Mouse (Mus musculus) myocyte (in vitro differentiated cells): ENCODE measurements at regions not wholly inside any gene's neighbourhood (a gene's known extent, or its start where the extent isn't known, plus 50 kb on each side); places are given as distances from the start of the nearest gene placed in this dataset.

ENCODE experiments used
- H3K27me3 ChIP-seq: one replicate; pipeline ENCODE4 v1.6.1; 2011; ENCODE audit not compliant: control insufficient read depth, insufficient read depth, insufficient read length
- H3K36me3 ChIP-seq: one replicate; pipeline ENCODE4 v1.6.1; 2011; ENCODE audit not compliant: control insufficient read depth, insufficient read depth
- H3K4me2 ChIP-seq: one replicate; pipeline ENCODE4 v1.6.1; 2011; ENCODE audit warnings: low read depth, control low read depth
- H3K4me3 ChIP-seq: one replicate; pipeline ENCODE4 v1.5.1; 2011; ENCODE audit warnings: mild to moderate bottlenecking, control low read depth, moderate library complexity
- H3K79me2 ChIP-seq: one replicate; pipeline ENCODE4 v1.6.1; 2011; ENCODE audit not compliant: control insufficient read depth, insufficient read depth
- H3ac ChIP-seq: one replicate; pipeline ENCODE4 v1.6.1; 2011; ENCODE audit not compliant: control insufficient read depth, insufficient read length
- CEBPB ChIP-seq: IDR thresholded peaks from 2 replicates; pipeline ENCODE4 v1.6.1; 2011; ENCODE audit warnings: mild to moderate bottlenecking, moderate library complexity; ENCODE audit not compliant: poor library complexity, insufficient read depth, severe bottlenecking
- E2F4 ChIP-seq: IDR thresholded peaks from one replicate; pipeline ENCODE4 v1.6.1; 2011; ENCODE audit warnings: mild to moderate bottlenecking, control low read depth, moderate library complexity; ENCODE audit not compliant: insufficient read depth
- MAX ChIP-seq: IDR thresholded peaks from one replicate; pipeline ENCODE4 v1.6.1; 2011; ENCODE audit warnings: low read depth, mild to moderate bottlenecking, control low read depth
- MYOD1 ChIP-seq, 3 experiments: IDR thresholded peaks; one replicate each; pipeline ENCODE4 v1.6.1; 2011; ENCODE audit warnings: control low read depth in 2 of 3, low read depth in 2 of 3, mild to moderate bottlenecking in 2 of 3, moderate library complexity in 1 of 3; ENCODE audit not compliant: insufficient read length in 2 of 3, control insufficient read depth in 1 of 3
- MYOG ChIP-seq, 3 experiments: IDR thresholded peaks; one replicate each; pipeline ENCODE4 v1.6.1; 2011; ENCODE audit warnings: control low read depth in 2 of 3, low read depth in 2 of 3, mild to moderate bottlenecking in 2 of 3; ENCODE audit not compliant: insufficient read length in 2 of 3, control insufficient read depth in 1 of 3, insufficient read depth in 1 of 3
- POLR2A ChIP-seq: IDR thresholded peaks from one replicate; pipeline ENCODE4 v1.6.1; 2011; ENCODE audit warnings: low read depth, mild to moderate bottlenecking, control low read depth, moderate library complexity; ENCODE audit not compliant: insufficient read length
- POLR2AphosphoS2 ChIP-seq: IDR thresholded peaks from one replicate; pipeline ENCODE4 v1.6.1; 2011; ENCODE audit warnings: low read depth, control low read depth; ENCODE audit not compliant: insufficient read length
- REST ChIP-seq: IDR thresholded peaks from one replicate; pipeline ENCODE4 v1.6.1; 2011; ENCODE audit warnings: mild to moderate bottlenecking, control low read depth, moderate library complexity; ENCODE audit not compliant: insufficient read depth, insufficient read length
- SRF ChIP-seq: IDR thresholded peaks from one replicate; pipeline ENCODE4 v1.6.1; 2011; ENCODE audit warnings: low read depth; ENCODE audit not compliant: control insufficient read depth, insufficient read length
- TCF12 ChIP-seq: IDR thresholded peaks from one replicate; pipeline ENCODE4 v1.6.1; 2011; ENCODE audit warnings: mild to moderate bottlenecking, control low read depth; ENCODE audit not compliant: poor library complexity, insufficient read depth, severe bottlenecking
- TCF3 ChIP-seq: IDR thresholded peaks from one replicate; pipeline ENCODE4 v1.6.1; 2011; ENCODE audit warnings: low read depth, control low read depth; ENCODE audit not compliant: insufficient read length
- USF1 ChIP-seq: IDR thresholded peaks from one replicate; pipeline ENCODE4 v1.6.1; 2011; ENCODE audit warnings: low read depth, mild to moderate bottlenecking, control low read depth, moderate library complexity

DNA sequence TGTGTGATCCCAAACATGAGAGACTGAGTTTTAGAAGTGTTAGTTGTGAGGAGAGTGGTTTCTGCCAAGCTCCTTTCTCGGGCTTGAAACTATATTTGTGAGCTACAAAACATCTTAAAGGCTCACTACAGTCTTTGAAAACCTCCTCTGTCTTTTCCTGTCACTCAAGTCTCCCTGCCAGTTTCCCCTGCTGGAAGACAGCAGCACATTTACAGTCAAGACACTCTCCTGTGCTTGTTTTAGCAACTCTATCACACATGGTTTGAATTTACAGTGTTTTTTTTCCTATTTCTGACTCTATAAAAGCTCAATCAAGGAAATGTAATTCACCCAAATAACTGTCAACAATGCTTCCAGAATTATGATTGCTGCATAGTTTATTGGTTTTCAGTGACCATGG, 286.1 kb upstream of the Sptlc3 start:
- Histone ChIP-seq H3K79me2 (no peaks in the 10 kb centered on the region), H3K27me3 (no peaks in the 10 kb centered on the region), H3K4me3 (no peak overlapping the region), H3K36me3 (no peaks in the 10 kb centered on the region), H3ac (no peak overlapping the region), H3K4me2 (no peak overlapping the region)
- TF ChIP-seq POLR2AphosphoS2 (no peak), POLR2A (no peak), MYOD1 (IDR thresholded peaks at IDR 0.05; ENCODE audit: control insufficient read depth in 1 of 3, insufficient read length in 2 of 3, low read depth in 2 of 3) (no peak), REST (no peak), MAX (no peak), E2F4 (no peak), TCF3 (no peak)

DNA sequence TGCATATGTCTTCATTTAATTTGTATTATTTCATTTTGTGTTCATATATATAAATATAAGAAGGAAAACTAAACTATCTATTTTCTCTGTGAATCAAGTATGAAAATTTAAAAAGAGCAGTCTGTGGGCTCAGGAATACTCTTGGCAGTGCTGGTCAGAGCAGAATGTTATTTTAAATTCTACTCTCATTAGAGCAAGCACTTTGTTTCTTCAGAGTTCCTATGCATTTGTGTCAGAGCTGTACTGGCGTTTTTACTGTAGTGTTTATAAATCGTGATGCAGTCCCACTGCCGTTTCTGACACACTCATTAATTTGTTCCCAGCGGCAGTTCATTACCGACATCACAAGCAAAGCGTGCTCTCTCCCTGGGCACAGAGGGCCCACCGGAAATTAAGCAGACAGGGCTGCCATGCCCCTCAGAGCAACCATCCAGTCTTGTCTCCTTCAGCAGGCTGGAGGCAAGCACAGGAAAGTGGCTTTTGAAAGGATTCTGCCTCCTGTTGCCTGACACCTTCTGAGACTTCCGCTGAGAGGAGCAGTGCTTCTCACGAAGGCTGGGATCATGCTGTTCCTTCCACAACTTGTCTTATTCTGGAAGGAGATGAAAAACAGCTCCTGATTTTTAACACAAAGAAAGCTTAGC, 272.8 kb upstream of the Sptlc3 start:
- no peak overlapping the region for H3K4me2 ChIP-seq
- no peak for TF ChIP-seq TCF12
- TF ChIP-seq MYOG (IDR thresholded peaks at IDR 0.05; ENCODE audit: control insufficient read depth in 1 of 3, insufficient read depth in 1 of 3, insufficient read length in 2 of 3, low read depth in 2 of 3) = no peak
- no peak for TF ChIP-seq E2F4
- no peak for TF ChIP-seq USF1
- TF ChIP-seq POLR2A = no peak
- no peak for TF ChIP-seq MYOD1 (IDR thresholded peaks at IDR 0.05; ENCODE audit: control insufficient read depth in 1 of 3, insufficient read length in 2 of 3, low read depth in 2 of 3)
- TF ChIP-seq CEBPB = no peak
- no peak for TF ChIP-seq MAX
- no peak for TF ChIP-seq REST
- no peak for TF ChIP-seq POLR2AphosphoS2
- TF ChIP-seq TCF3 = no peak
- no peak for TF ChIP-seq SRF
- H3K27me3 ChIP-seq = no peaks in the 10 kb centered on the region

DNA sequence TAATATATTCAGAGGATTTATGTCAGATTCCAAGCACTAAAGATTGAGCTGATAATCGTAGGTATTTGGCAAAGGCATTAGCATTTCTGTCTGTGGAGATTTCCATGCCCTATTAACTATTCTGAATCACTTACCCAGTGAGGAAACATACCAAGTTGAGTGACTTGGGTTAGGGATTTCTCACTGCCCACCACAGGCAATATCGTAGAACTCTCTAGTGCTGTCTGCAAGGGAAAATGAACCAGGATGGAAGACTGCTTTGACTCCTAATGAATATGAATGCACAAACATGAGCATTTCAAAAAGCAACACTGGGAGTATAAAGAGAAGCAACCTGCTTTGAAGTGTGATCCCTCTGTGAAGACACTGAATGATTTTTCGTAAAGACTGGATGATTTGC, 263.3 kb upstream of the Sptlc3 start:
- Histone ChIP-seq H3ac (no peak overlapping the region), H3K4me2 (no peak overlapping the region), H3K36me3 (no peaks in the 10 kb centered on the region), H3K4me3 (no peak overlapping the region), H3K27me3 (no peaks in the 10 kb centered on the region), H3K79me2 (no peaks in the 10 kb centered on the region)
- TF ChIP-seq POLR2A (no peak), E2F4 (no peak), CEBPB (no peak), SRF (no peak), MYOD1 (IDR thresholded peaks at IDR 0.05; ENCODE audit: control insufficient read depth in 1 of 3, insufficient read length in 2 of 3, low read depth in 2 of 3) (no peak), USF1 (no peak), MYOG (IDR thresholded peaks at IDR 0.05; ENCODE audit: control insufficient read depth in 1 of 3, insufficient read depth in 1 of 3, insufficient read length in 2 of 3, low read depth in 2 of 3) (no peak), TCF12 (no peak), MAX (no peak), TCF3 (no peak), POLR2AphosphoS2 (no peak), REST (no peak)

More for the DNA sequence above, 272.8 kb upstream of the Sptlc3 start:
- H3K4me3 ChIP-seq = no peak overlapping the region
- H3K79me2 ChIP-seq = no peaks in the 10 kb centered on the region
- no peak overlapping the region for H3ac ChIP-seq
- H3K36me3 ChIP-seq = no peaks in the 10 kb centered on the region

DNA sequence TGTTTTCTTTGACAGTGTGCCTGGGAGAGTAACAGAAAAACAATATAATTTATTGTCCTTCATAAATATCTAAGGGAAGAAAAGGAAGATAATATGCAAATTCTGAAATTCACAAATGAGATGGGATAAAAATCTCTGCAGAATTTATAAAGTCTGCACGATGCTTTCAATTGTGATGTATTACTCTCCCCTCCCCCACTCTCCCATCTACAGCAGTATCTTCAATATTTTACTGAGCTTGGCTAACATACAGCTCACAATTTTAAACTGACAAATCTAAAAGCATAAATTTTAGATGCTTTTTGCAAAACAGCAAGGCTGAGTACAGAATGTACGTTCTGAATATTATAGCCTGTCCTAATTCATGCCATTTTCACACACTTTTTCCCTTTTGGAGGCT, 243.6 kb upstream of the Sptlc3 start:
- H3K79me2 ChIP-seq = no peaks in the 10 kb centered on the region
- no peak overlapping the region for H3K4me2 ChIP-seq
- no peaks in the 10 kb centered on the region for H3K36me3 ChIP-seq
- TF ChIP-seq POLR2A = no peak
- no peak for TF ChIP-seq TCF12
- no peak for TF ChIP-seq TCF3
- TF ChIP-seq MAX = no peak
- TF ChIP-seq CEBPB = no peak
- TF ChIP-seq MYOG (IDR thresholded peaks at IDR 0.05; ENCODE audit: control insufficient read depth in 1 of 3, insufficient read depth in 1 of 3, insufficient read length in 2 of 3, low read depth in 2 of 3) = no peak
- TF ChIP-seq MYOD1 (IDR thresholded peaks at IDR 0.05; ENCODE audit: control insufficient read depth in 1 of 3, insufficient read length in 2 of 3, low read depth in 2 of 3) = no peak
- TF ChIP-seq SRF = no peak
- TF ChIP-seq POLR2AphosphoS2 = no peak
- TF ChIP-seq USF1 = no peak
- TF ChIP-seq REST = no peak
- no peak for TF ChIP-seq E2F4
- no peaks in the 10 kb centered on the region for H3K27me3 ChIP-seq
- no peak overlapping the region for H3ac ChIP-seq
- no peak overlapping the region for H3K4me3 ChIP-seq

DNA sequence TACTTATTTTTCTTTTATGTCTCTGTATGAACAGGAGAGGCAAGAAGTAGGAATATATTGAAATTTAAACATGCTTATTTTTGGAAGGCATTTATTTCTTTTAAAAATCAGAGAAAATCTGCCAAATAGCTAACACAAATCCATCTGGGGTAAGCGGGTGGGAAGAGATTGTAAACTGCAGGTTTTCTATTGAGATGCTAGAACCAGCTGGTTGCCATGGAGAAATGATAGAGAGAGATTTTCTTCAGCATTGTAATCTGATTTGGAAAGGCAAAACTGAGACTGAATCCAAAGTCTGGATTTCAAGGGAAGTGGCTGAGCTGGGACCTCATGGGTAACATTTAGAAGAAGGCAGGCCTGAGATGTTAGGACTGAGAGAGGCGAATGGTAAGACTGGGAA, 226.6 kb upstream of the Sptlc3 start:
- Histone ChIP-seq H3K27me3 (no peaks in the 10 kb centered on the region), H3K4me3 (no peak overlapping the region), H3K79me2 (no peaks in the 10 kb centered on the region), H3ac (no peak overlapping the region), H3K36me3 (no peaks in the 10 kb centered on the region), H3K4me2 (no peak overlapping the region)
- TF ChIP-seq TCF3 = no peak
